Mouse (Mus musculus) embryonic facial prominence, embryonic 14.5 days (tissue): ENCODE results near the gene Mdfic. TPM values are rescaled to one million over a fixed set of nuclear protein-coding genes. Genes with fewer than 3 reads are reported as not detected.

Experiments
- ATAC-seq: fragments of 200-750 bp; cut with Nextera tagmentation; 2 replicates; pipeline ENCODE4 v1.8.0; 2017; ENCODE audit warnings: low read depth, moderate number of reproducible peaks, moderate TSS enrichment
- DNase-seq: peaks from one replicate; pipeline ENCODE4 v3.0.0-alpha.2; 2015; ENCODE audit warnings: low spot score
- H3K27ac ChIP-seq: fragments of 300-500 bp; sonication (generic); replicated peaks from 2 replicates; pipeline ENCODE4 v1.5.1; 2014; ENCODE audit warnings: low read depth, mild to moderate bottlenecking, low read length, moderate library complexity
- H3K27me3 ChIP-seq: fragments of 300-500 bp; sonication (generic); replicated peaks from 2 replicates; pipeline ENCODE4 v1.6.1; 2014; ENCODE audit warnings: low read length; ENCODE audit not compliant: control insufficient read depth, insufficient read depth
- H3K36me3 ChIP-seq: fragments of 300-500 bp; sonication (generic); 2 replicates; pipeline ENCODE4 v1.6.1; 2014; ENCODE audit warnings: low read length, mixed read lengths; ENCODE audit not compliant: control insufficient read depth, insufficient read depth
- H3K4me1 ChIP-seq: fragments of 300-500 bp; sonication (generic); 2 replicates; pipeline ENCODE4 v1.6.1; 2014; ENCODE audit warnings: antibody characterized with exemption, low read length; ENCODE audit not compliant: control insufficient read depth, insufficient read depth
- H3K4me2 ChIP-seq: fragments of 300-500 bp; sonication (generic); 2 replicates; pipeline ENCODE4 v1.6.1; 2014; ENCODE audit warnings: low read depth, mild to moderate bottlenecking, low read length, moderate library complexity, mixed read lengths
- H3K4me3 ChIP-seq: fragments of 300-500 bp; sonication (generic); 2 replicates; pipeline ENCODE4 v1.5.1; 2014; ENCODE audit warnings: low read depth, mild to moderate bottlenecking, low read length
- H3K9ac ChIP-seq: fragments of 300-500 bp; sonication (generic); 2 replicates; pipeline ENCODE4 v1.6.1; 2014; ENCODE audit warnings: low read depth, mild to moderate bottlenecking, low read length, moderate library complexity, mixed read lengths
- H3K9me3 ChIP-seq: fragments of 300-500 bp; sonication (generic); 2 replicates; pipeline ENCODE4 v1.6.1; 2016; ENCODE audit warnings: low read length; ENCODE audit not compliant: control insufficient read depth
- WGBS: fragments of 180-500 bp; shearing (Covaris S2); extraction: QIAGEN DNeasy Blood & Tissue Kit; methylation state at CpG from one replicate; pipeline ENCODE4 v1.1.7; 2014; 5-methylcytosine and 5-hydroxymethylcytosine counted together
- polyA plus RNA-seq: library from polyadenylated mRNA; unstranded; fragments of >200 nt; fragmentation: Nextera tagmentation; extraction: Ambion mirVana; gene quantifications from 2 replicates; pipeline ENCODE4 v1.2.1, GENCODE M21; 2014

Gene Mdfic
- polyA plus RNA-seq, 1 experiment from 2014 or later, result 11.1 TPM

DNA sequence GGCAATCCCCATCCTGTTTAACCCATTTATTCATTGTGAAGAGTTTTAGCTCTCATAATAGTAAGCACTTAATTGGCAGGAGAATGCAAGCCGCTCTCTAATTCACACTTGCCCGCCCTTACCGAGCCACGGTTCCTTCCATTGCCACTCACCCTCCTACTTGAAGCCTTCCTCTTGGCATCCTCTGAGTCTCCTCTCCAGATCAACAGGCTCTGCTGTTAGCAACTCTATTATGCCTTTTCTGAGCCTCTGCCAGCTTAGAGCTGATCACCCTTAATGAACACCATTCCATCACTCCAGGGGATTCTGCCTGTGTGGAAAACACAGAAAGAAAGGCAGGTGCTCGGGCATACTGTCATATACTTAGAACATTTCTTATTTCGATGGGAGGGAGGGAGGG, 24.9 kb downstream of the Mdfic start:
- H3K9me3 ChIP-seq, result no peaks in the 10 kb centered on the region
- no peak overlapping the region for H3K9ac ChIP-seq
- H3K36me3 ChIP-seq, result no peaks in the 10 kb centered on the region
- H3K4me2 ChIP-seq, result no peak overlapping the region
- H3K27ac ChIP-seq, result no peak overlapping the region
- ATAC-seq (no peak), DNase-seq (no peak)
- peaks cover 3% of the 10 kb centered on the region; the same call in 1 of the 2 replicates for H3K4me1 ChIP-seq
- no peaks in the 10 kb centered on the region for H3K27me3 ChIP-seq
- no peak overlapping the region for H3K4me3 ChIP-seq
- 68% methylated on average over 6 of the region's 6 CpGs for WGBS

- DNase-seq (no peak), ATAC-seq (no peak)
- Histone ChIP-seq H3K9ac (no peak overlapping the region), H3K4me2 (no peak overlapping the region), H3K4me3 (no peak overlapping the region), H3K36me3 (no peaks in the 10 kb centered on the region), H3K4me1 (peaks cover 3% of the 10 kb centered on the region; the same call in 1 of the 2 replicates), H3K9me3 (no peaks in the 10 kb centered on the region), H3K27me3 (no peaks in the 10 kb centered on the region), H3K27ac (no peak overlapping the region)
- WGBS, result 84% methylated on average over 5 of the region's 5 CpGs
Measured at GRCm38 (mm10) chr6:15745891-15746290, 25.4 kb downstream of the Mdfic start.

DNA sequence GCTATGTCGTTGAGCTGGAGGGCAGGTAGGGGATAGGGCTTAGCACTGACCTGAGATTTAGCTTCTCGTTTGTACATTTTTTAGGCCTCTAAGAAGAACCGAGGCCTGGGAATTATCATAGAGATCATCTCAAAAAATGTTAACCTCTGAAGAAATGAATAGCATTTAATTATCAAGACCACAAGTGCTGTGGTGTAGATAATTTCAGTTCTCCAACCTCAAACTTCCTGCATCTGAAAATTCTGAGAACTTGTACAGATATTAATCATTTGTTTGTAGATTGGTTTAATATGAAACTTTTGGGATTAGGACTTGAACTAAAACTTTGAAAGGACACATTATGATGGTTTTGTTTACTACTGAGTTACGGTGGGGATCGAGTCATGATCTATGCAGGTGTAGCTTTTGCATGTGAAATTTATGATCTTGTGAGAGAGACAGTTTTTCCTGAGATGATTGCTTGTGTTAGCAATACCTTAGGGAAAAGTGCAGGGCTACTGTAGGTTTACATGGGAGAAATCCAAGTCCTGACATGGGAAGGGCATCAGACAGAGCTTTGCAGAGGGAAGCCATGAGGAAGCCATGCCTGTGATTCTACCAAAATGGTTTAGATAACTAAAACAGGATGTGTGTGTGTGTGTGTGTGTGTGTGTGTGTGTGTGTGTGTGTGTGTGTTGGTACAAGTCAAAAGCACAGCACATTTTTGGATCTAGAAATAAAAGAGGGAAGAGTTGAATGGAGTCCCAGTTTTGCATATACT, 27.1 kb downstream of the Mdfic start:
- Histone ChIP-seq H3K36me3 (peaks cover 6% of the 10 kb centered on the region; the same call in 1 of the 2 replicates), H3K9ac (no peak overlapping the region), H3K27me3 (no peaks in the 10 kb centered on the region), H3K4me1 (peaks cover 3% of the 10 kb centered on the region; the same call in 1 of the 2 replicates), H3K9me3 (no peaks in the 10 kb centered on the region), H3K27ac (no peak overlapping the region), H3K4me2 (no peak overlapping the region), H3K4me3 (no peak overlapping the region)
- no peak for ATAC-seq
- 87% methylated on average over 5 of the region's 5 CpGs for WGBS
- DNase-seq, result no peak

DNA sequence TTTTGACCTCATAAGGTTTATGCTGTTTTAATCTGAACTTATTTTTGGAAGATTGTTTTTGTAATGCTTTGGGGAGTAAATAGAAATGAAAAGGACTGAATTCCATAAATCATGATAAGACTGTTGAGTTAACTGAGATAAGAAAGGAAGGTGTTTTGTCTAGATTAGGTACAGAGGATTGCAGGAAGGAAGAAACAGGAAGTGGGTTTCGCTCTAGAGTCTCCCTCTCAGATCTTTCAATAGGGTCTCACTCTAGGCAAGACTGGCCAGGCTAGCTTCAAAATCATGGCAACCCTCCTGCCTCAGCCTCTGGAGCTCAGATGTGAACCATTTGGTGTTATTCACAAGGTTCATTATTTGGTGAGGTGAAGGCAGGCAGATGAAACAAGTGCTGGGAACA, 27.8 kb downstream of the Mdfic start:
- Histone ChIP-seq H3K4me3 (no peak overlapping the region), H3K27me3 (no peaks in the 10 kb centered on the region), H3K9ac (no peak overlapping the region), H3K36me3 (peaks cover 6% of the 10 kb centered on the region; the same call in 1 of the 2 replicates), H3K9me3 (no peaks in the 10 kb centered on the region), H3K27ac (no peak overlapping the region), H3K4me1 (peaks cover 3% of the 10 kb centered on the region; the same call in 1 of the 2 replicates), H3K4me2 (no peak overlapping the region)
- DNase-seq, result no peak
- 90% methylated on average over 1 of the region's 1 CpGs for WGBS
- no peak for ATAC-seq

DNA sequence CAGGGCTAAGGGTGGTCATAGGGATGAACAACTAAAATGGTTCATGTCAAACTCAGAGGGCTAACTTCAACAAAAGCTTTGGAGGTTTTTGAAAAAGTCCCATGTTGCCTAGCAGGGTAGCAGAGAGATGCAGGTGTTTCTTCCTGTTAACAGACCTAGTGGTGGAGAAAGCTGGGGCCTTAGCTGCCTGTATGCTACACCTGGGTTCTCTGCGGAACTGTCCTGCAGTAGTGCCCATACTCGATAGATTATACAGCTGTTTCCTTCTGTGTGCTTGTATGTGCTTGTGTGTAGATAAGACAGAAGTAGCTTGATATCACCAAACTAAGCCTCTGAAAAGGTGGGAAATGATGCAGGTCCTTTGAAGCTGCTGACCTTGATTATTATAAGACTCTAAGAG, 28.5 kb downstream of the Mdfic start:
- no peak overlapping the region for H3K27ac ChIP-seq
- DNase-seq (no peak), ATAC-seq (no peak)
- WGBS, result 92% methylated on average over 2 of the region's 2 CpGs
- no peaks in the 10 kb centered on the region for H3K9me3 ChIP-seq
- peaks cover under 1% of the 10 kb centered on the region; the same call in 1 of the 2 replicates for H3K4me1 ChIP-seq
- no peak overlapping the region for H3K4me2 ChIP-seq
- H3K9ac ChIP-seq, result no peak overlapping the region
- no peak overlapping the region for H3K4me3 ChIP-seq
- H3K36me3 ChIP-seq, result peaks cover 6% of the 10 kb centered on the region; the same call in 1 of the 2 replicates
- no peaks in the 10 kb centered on the region for H3K27me3 ChIP-seq

DNA sequence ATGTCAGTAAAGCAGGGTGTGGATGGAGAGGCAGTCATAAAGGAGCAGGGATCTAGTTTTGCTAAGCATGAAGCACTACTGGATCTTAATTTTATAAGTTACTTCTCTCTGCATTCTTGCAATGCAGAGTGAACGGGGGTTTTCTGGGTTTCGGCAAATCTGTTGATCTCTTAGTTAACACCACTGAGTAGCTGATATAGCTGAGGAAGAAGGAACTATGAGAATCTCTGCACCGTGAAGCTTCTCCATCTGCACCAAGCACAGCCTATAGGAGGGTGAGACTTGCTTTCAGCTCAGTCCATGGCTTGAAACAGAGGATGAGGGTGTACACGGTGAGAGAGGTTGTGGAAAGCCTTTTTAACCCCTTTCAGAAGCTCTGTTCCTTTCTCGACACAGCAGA, 29.6 kb downstream of the Mdfic start:
- no peak for ATAC-seq
- H3K36me3 ChIP-seq, result peaks cover 6% of the 10 kb centered on the region; the same call in 1 of the 2 replicates
- no peak overlapping the region for H3K9ac ChIP-seq
- no peaks in the 10 kb centered on the region for H3K9me3 ChIP-seq
- no peak overlapping the region for H3K4me2 ChIP-seq
- WGBS, result 77% methylated on average over 5 of the region's 5 CpGs
- H3K27ac ChIP-seq, result no peak overlapping the region
- no peak for DNase-seq
- no peaks in the 10 kb centered on the region; the same call in 1 of the 2 replicates for H3K4me1 ChIP-seq
- H3K4me3 ChIP-seq, result no peak overlapping the region
- no peaks in the 10 kb centered on the region for H3K27me3 ChIP-seq

DNA sequence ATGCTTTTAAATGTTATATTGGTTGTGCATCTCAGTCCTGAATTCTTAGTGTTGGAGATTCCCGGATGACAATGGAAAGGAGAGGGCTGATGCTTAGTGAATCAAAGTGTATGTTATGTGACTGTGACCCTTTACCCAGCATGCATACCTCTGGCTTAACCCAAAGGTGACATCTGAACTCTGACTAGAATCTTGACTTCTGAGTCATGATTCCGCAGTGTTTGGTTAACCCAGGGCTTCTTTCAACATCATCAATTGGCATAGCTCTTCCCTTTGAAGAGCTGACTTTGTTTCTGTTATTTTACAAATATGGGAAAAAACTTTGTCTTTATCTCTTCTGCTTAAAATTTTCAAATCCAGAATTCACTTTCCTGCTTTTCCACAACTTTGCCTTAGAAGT, 30.9 kb downstream of the Mdfic start:
- Histone ChIP-seq H3K4me2 (no peak overlapping the region), H3K9me3 (no peaks in the 10 kb centered on the region), H3K36me3 (peaks cover 6% of the 10 kb centered on the region; the same call in 1 of the 2 replicates), H3K27ac (no peak overlapping the region), H3K4me1 (no peaks in the 10 kb centered on the region; the same call in 1 of the 2 replicates), H3K4me3 (no peak overlapping the region), H3K9ac (no peak overlapping the region), H3K27me3 (no peaks in the 10 kb centered on the region)
- WGBS, result 89% methylated on average over 2 of the region's 2 CpGs
- no peak for ATAC-seq
- DNase-seq, result no peak

DNA sequence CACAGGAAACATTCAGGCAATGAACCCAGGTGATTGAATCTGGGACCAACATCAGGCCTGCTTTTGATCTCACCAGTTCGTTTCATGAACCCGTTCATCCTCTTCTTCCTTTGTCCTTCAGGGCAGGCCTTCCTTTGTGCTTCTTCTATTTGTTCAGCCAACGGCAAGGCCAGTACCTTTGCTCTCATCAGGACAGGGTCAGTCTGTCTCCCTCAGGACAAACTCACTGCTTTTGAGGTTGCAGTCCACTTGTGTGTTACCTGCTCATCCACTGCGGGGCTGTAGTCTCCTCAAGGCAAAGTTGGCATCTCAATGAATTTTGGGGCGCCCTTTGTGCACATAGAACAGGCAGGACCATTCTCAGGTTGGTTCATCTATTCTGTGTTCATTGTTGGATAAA, 31.7 kb downstream of the Mdfic start:
- no peak overlapping the region for H3K27ac ChIP-seq
- no peak overlapping the region for H3K4me3 ChIP-seq
- no peaks in the 10 kb centered on the region; the same call in 1 of the 2 replicates for H3K4me1 ChIP-seq
- H3K9ac ChIP-seq, result no peak overlapping the region
- DNase-seq, result no peak
- H3K4me2 ChIP-seq, result no peak overlapping the region
- WGBS, result 91% methylated on average over 5 of the region's 5 CpGs
- H3K27me3 ChIP-seq, result no peaks in the 10 kb centered on the region
- no peaks in the 10 kb centered on the region for H3K9me3 ChIP-seq
- no peak for ATAC-seq
- peaks cover 6% of the 10 kb centered on the region; the same call in 1 of the 2 replicates for H3K36me3 ChIP-seq

DNA sequence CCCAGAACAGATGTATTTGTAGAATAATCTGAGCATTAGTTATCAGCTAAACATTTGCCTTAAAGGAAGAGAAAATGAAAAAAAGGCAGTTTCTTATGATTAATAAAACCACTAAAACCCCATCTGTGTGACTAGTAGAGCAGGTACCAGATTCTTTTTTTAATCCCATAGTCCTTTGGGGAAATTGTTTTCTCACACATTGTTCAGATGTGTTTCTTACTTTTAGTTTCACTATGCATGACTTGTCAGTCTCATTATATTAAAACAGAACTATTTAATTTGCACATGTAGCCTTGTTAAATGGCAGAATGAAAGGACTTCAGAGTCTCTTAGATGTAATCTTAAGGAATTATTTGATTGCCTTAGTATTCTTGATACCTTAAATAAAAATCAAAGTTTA, 32.7 kb downstream of the Mdfic start:
- no peak for DNase-seq
- Histone ChIP-seq H3K36me3 (peaks cover 6% of the 10 kb centered on the region; the same call in 1 of the 2 replicates), H3K27ac (no peak overlapping the region), H3K9ac (no peak overlapping the region), H3K4me1 (no peaks in the 10 kb centered on the region; the same call in 1 of the 2 replicates), H3K27me3 (no peaks in the 10 kb centered on the region), H3K4me3 (no peak overlapping the region), H3K9me3 (no peaks in the 10 kb centered on the region), H3K4me2 (no peak overlapping the region)
- ATAC-seq, result no peak
